Mouse (Mus musculus) frontal cortex, postnatal 10 days (tissue): Measurements from ENCODE around the gene Acadl.

Source experiments
- DNase-seq, 2 experiments: peaks; one replicate each; pipeline ENCODE4 v3.0.0; 2022; ENCODE audit warnings: low spot score in 2 of 2, mixed read lengths in 1 of 2

The Acadl gene

GRCm38 (mm10) chr1:66862712-66863511 is at the start of gene Acadl:
TSS of gene Acadl (minus strand) at chr1:66863277.
- DNase-seq, result peak; percentile 72 to 74

- no peak for DNase-seq
These were observed 49.2 kb upstream of the Acadl start for GRCm38 (mm10) chr1:66912305-66912704.

GRCm38 (mm10) chr1:66902566-66902965 is 39.5 kb upstream of the Acadl start:
- no peak for DNase-seq

GRCm38 (mm10) chr1:66900946-66901345 is 37.9 kb upstream of the Acadl start:
- no peak for DNase-seq

- no peak for DNase-seq
These were observed 35.2 kb upstream of the Acadl start for GRCm38 (mm10) chr1:66898261-66898660.

GRCm38 (mm10) chr1:66896556-66896955 is 33.5 kb upstream of the Acadl start:
- no peak for DNase-seq

GRCm38 (mm10) chr1:66896125-66896524 is 33.0 kb upstream of the Acadl start:
- DNase-seq, result no peak

GRCm38 (mm10) chr1:66895837-66896118 is 32.7 kb upstream of the Acadl start:
- DNase-seq, result peak; percentile 19 to 53

GRCm38 (mm10) chr1:66895093-66895836 is 32.2 kb upstream of the Acadl start:
- DNase-seq, result no peak

GRCm38 (mm10) chr1:66887175-66887574 is 24.1 kb upstream of the Acadl start:
- DNase-seq, result no peak

GRCm38 (mm10) chr1:66880217-66880616 is 17.1 kb upstream of the Acadl start:
- DNase-seq, result no peak

- DNase-seq, result no peak
These were observed 11.7 kb upstream of the Acadl start for GRCm38 (mm10) chr1:66874740-66875139.

GRCm38 (mm10) chr1:66871591-66871990 is 8.5 kb upstream of the Acadl start:
- no peak for DNase-seq

- no peak for DNase-seq
These were observed 2.6 kb upstream of the Acadl start for GRCm38 (mm10) chr1:66865633-66866032.

- no peak for DNase-seq
These were observed 841 bp upstream of the Acadl start for GRCm38 (mm10) chr1:66863741-66864495.

- DNase-seq, result no peak
These were observed 1.1 kb downstream of the Acadl start for GRCm38 (mm10) chr1:66861764-66862672.

GRCm38 (mm10) chr1:66847506-66847905 is 15.6 kb downstream of the Acadl start:
- no peak for DNase-seq

- DNase-seq, result no peak
These were observed 17.3 kb downstream of the Acadl start for GRCm38 (mm10) chr1:66845690-66846318.

- DNase-seq, result no peak
These were observed 21.1 kb downstream of the Acadl start for GRCm38 (mm10) chr1:66841938-66842337.

GRCm38 (mm10) chr1:66841510-66841909 is 21.6 kb downstream of the Acadl start:
- DNase-seq, result no peak
